Mouse (Mus musculus) ES-E14 (cell line): ENCODE results near the gene Lcp2. TPM values are rescaled to one million over a fixed set of nuclear protein-coding genes. Genes with fewer than 3 reads are reported as not detected.

ENCODE experiments used
- DNase-seq: peaks from one replicate; pipeline ENCODE4 v3.0.0-alpha.2; 2013; ENCODE audit warnings: low read depth, low spot score
- H3K27ac ChIP-seq: 2 replicates; pipeline ENCODE4 v1.5.1; 2012; ENCODE audit warnings: low read depth, mild to moderate bottlenecking, low read length, moderate library complexity, mixed read lengths; ENCODE audit not compliant: poor library complexity, insufficient read depth, severe bottlenecking
- H3K36me3 ChIP-seq: 2 replicates; pipeline ENCODE4 v1.6.1; 2012; ENCODE audit warnings: mild to moderate bottlenecking, low read length, moderate library complexity, mixed read lengths; ENCODE audit not compliant: control insufficient read depth, poor library complexity, insufficient read depth, severe bottlenecking
- H3K4me1 ChIP-seq, 2 experiments: fragments of 150-350 bp in 1 of 2; sonication (generic) in 1 of 2; 2 replicates each; pipeline ENCODE4 v1.6.1; 2012; ENCODE audit warnings: low read length in 2 of 2, mild to moderate bottlenecking in 1 of 2, mixed read lengths in 1 of 2; ENCODE audit not compliant: control insufficient read depth in 2 of 2, insufficient read depth in 2 of 2, poor library complexity in 1 of 2
- H3K4me3 ChIP-seq, 2 experiments: fragments of 150-350 bp in 1 of 2; sonication (generic) in 1 of 2; 2 replicates each; pipeline ENCODE4 v1.5.1; 2012; ENCODE audit warnings: low read length in 2 of 2, low read depth in 1 of 2, mild to moderate bottlenecking in 1 of 2, mixed read lengths in 1 of 2; ENCODE audit not compliant: insufficient read depth in 1 of 2, poor library complexity in 1 of 2, severe bottlenecking in 1 of 2
- H3K9ac ChIP-seq: 2 replicates; pipeline ENCODE4 v1.6.1; 2012; ENCODE audit warnings: low read depth, mild to moderate bottlenecking, low read length, mixed read lengths; ENCODE audit not compliant: poor library complexity, insufficient read depth, severe bottlenecking
- H3K9me3 ChIP-seq: fragments of 150-350 bp; sonication (generic); 2 replicates; pipeline ENCODE4 v1.6.1; 2012; ENCODE audit warnings: low read depth, mild to moderate bottlenecking, low read length; ENCODE audit not compliant: control insufficient read depth, insufficient read depth
- CHD2 ChIP-seq: IDR thresholded peaks from 2 replicates; pipeline ENCODE4 v1.6.1; 2014; ENCODE audit warnings: mild to moderate bottlenecking, low read depth, low read length, inconsistent platforms
- HCFC1 ChIP-seq: IDR thresholded peaks from 2 replicates; pipeline ENCODE4 v1.6.1; 2012; ENCODE audit warnings: low read length, inconsistent platforms, borderline replicate concordance; ENCODE audit not compliant: insufficient read depth
- MAFK ChIP-seq: IDR thresholded peaks from 2 replicates; pipeline ENCODE4 v1.6.1; 2014; ENCODE audit warnings: mild to moderate bottlenecking, low read depth, low read length, inconsistent platforms; ENCODE audit not compliant: insufficient read depth
- ZC3H11A ChIP-seq: IDR thresholded peaks from 2 replicates; pipeline ENCODE4 v1.6.1; 2012; ENCODE audit warnings: low read depth, mild to moderate bottlenecking, inconsistent platforms, low read length, borderline replicate concordance
- ZNF384 ChIP-seq: IDR thresholded peaks from 2 replicates; pipeline ENCODE4 v1.6.1; 2012; ENCODE audit warnings: low read depth, low read length, inconsistent platforms
- in situ Hi-C, 2 experiments: fragments of 600-800 bp; cut with MboI; formaldehyde crosslinking; loops; one replicate each; pipeline ENCODE4 v1.15.1; 2025; ENCODE audit warnings: low sequenced_read_pairs in 2 of 2, inconsistent platforms in 1 of 2; ENCODE audit not compliant: unreplicated experiment in 2 of 2
- total RNA-seq: library from RNA; depleted of rRNA; stranded (reverse); fragments of 300-350 nt; gene quantifications from 2 replicates; pipeline ENCODE4 v1.2.3, GENCODE M21; 2012

Gene Lcp2
- total RNA-seq, 1 experiment, result 0.09 TPM

DNA sequence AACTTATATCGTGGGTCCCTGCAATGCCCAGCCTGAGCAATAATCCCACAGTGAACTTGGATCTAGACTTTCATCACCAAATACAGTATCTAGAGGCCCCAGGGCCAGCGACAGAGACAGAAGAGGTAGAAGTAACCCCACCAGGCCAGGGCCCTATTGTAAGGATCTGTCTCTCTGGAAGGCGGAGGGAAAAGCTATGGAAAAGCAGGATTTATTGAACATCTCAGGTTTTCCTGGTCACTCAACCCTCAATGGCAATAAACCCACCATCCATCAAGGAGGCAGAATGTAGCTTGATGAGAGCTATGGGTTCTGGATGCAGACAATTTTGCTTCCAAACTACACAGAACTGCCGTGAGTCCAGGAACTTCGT, 44.1 kb upstream of the Lcp2 start:
- in situ Hi-C loops, result no loop called here
- Histone ChIP-seq H3K27ac (no peak overlapping the region), H3K36me3 (no peaks in the 10 kb centered on the region), H3K9ac (no peak overlapping the region), H3K9me3 (no peaks in the 10 kb centered on the region), H3K4me3 (no peak overlapping the region), H3K4me1 (no peaks in the 10 kb centered on the region)
- DNase-seq, result no peak
- no peak for TF ChIP-seq MAFK
- no peak for TF ChIP-seq ZC3H11A
- no peak for TF ChIP-seq ZNF384
- TF ChIP-seq HCFC1, result no peak
- TF ChIP-seq CHD2, result no peak

- Histone ChIP-seq H3K9ac (no peak overlapping the region), H3K4me3 (no peak overlapping the region), H3K4me1 (no peaks in the 10 kb centered on the region), H3K36me3 (no peaks in the 10 kb centered on the region), H3K9me3 (no peaks in the 10 kb centered on the region), H3K27ac (no peak overlapping the region)
- in situ Hi-C loops, result no loop called here
- TF ChIP-seq MAFK, result no peak
- no peak for TF ChIP-seq CHD2
- TF ChIP-seq ZC3H11A, result no peak
- TF ChIP-seq ZNF384, result no peak
- TF ChIP-seq HCFC1, result no peak
- no peak for DNase-seq
Observed at GRCm38 (mm10) chr11:34007616-34008015, 39.1 kb upstream of the Lcp2 start.

DNA sequence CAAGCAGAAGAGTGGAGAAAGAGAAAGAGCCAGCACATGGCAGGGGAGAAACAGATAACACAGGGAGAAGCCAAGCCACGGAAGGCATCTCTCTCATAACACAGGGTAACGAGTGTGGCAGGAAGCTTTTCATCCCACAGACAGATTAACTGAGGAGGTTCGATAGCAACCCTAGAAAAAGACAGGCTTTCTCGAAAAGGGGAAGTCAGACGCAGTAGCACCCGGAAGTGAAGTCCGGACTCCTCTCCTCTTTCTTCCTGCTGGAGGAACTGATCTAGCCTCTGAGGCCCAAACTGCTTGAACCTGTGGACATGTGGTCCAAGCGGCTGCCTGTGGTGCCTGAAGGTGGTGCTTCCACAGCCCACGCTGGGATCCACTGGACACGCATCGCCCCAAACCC, 38.5 kb upstream of the Lcp2 start:
- in situ Hi-C loops, result no loop called here
- Histone ChIP-seq H3K4me3 (no peak overlapping the region), H3K4me1 (no peaks in the 10 kb centered on the region), H3K27ac (no peak overlapping the region), H3K9me3 (no peaks in the 10 kb centered on the region), H3K9ac (no peak overlapping the region), H3K36me3 (no peaks in the 10 kb centered on the region)
- no peak for DNase-seq
- no peak for TF ChIP-seq ZC3H11A
- no peak for TF ChIP-seq ZNF384
- no peak for TF ChIP-seq CHD2
- no peak for TF ChIP-seq MAFK
- no peak for TF ChIP-seq HCFC1

DNA sequence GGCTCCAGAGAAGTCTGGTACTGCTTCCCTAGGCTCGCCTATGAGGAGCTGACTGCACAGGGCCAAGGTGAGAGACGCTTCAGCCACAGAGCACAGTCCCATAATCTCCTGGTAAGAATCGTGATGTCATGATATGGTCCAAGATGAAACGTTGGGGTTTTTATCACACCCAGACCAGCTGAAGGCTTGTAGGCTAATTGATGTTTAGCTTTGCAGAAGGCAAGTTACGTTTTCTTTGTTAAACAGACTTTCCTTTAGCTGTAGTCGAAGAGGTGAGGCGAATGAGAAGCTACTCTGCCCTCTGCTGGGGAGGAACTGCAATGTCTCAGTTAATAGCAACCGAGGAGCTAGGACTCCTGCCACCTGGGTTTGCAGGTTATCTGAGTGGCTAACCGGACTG, 38.0 kb upstream of the Lcp2 start:
- no peaks in the 10 kb centered on the region for H3K36me3 ChIP-seq
- peak; percentile 62 for DNase-seq
- H3K4me3 ChIP-seq, result no peak overlapping the region
- H3K4me1 ChIP-seq, result no peaks in the 10 kb centered on the region
- H3K27ac ChIP-seq, result no peak overlapping the region
- in situ Hi-C loops, result no loop called here
- no peak overlapping the region for H3K9ac ChIP-seq
- no peaks in the 10 kb centered on the region for H3K9me3 ChIP-seq
- TF ChIP-seq CHD2 (no peak), ZC3H11A (no peak; the same call in 1 of the 2 replicates), HCFC1 (no peak), ZNF384 (no peak), MAFK (no peak)
